Mouse (Mus musculus) heart, postnatal 0 days (tissue): ENCODE results near the gene Epha6. TPM values are rescaled to one million over a fixed set of nuclear protein-coding genes. Genes with fewer than 3 reads are reported as not detected.

ENCODE experiments used
- ATAC-seq: fragments of 200-750 bp; cut with Nextera tagmentation; 2 replicates; pipeline ENCODE4 v1.8.0; 2017; ENCODE audit warnings: low read depth, moderate number of reproducible peaks, moderate library complexity; ENCODE audit not compliant: insufficient read depth
- DNase-seq: peaks from one replicate; pipeline ENCODE4 v3.0.0-alpha.2; 2016; ENCODE audit warnings: low spot score
- H3K27ac ChIP-seq: fragments of 300-500 bp; sonication (generic); 2 replicates; pipeline ENCODE4 v1.5.1; 2014; ENCODE audit warnings: low read depth, mild to moderate bottlenecking
- H3K27me3 ChIP-seq: fragments of 300-500 bp; sonication (generic); 2 replicates; pipeline ENCODE4 v1.6.1; 2014; ENCODE audit warnings: low read length, mixed read lengths; ENCODE audit not compliant: control insufficient read depth, insufficient read depth
- H3K36me3 ChIP-seq: fragments of 300-500 bp; sonication (generic); replicated peaks from 2 replicates; pipeline ENCODE4 v1.6.1; 2014; ENCODE audit warnings: low read length, mixed read lengths; ENCODE audit not compliant: control insufficient read depth, insufficient read depth
- H3K4me1 ChIP-seq: fragments of 300-500 bp; sonication (generic); 2 replicates; pipeline ENCODE4 v1.6.1; 2014; ENCODE audit warnings: antibody characterized with exemption; ENCODE audit not compliant: control insufficient read depth, insufficient read depth
- H3K4me2 ChIP-seq: fragments of 300-500 bp; sonication (generic); 2 replicates; pipeline ENCODE4 v1.6.1; 2014; ENCODE audit warnings: low read depth, mild to moderate bottlenecking, low read length, moderate library complexity
- H3K4me3 ChIP-seq: fragments of 300-500 bp; sonication (generic); 2 replicates; pipeline ENCODE4 v1.5.1; 2014; ENCODE audit warnings: low read depth, low read length
- H3K9ac ChIP-seq: fragments of 300-500 bp; sonication (generic); replicated peaks from 2 replicates; pipeline ENCODE4 v1.6.1; 2014; ENCODE audit warnings: low read depth, low read length, mixed read lengths
- H3K9me3 ChIP-seq: fragments of 300-500 bp; sonication (generic); replicated peaks from 2 replicates; pipeline ENCODE4 v1.6.1; 2016; ENCODE audit warnings: low read length; ENCODE audit not compliant: control insufficient read depth
- CTCF ChIP-seq: IDR thresholded peaks from 2 replicates; pipeline ENCODE4 v1.5.1; 2016; ENCODE audit warnings: antibody characterized with exemption, control low read depth, low read depth
- EP300 ChIP-seq: IDR thresholded peaks from 2 replicates; pipeline ENCODE4 v1.6.1; 2016; ENCODE audit warnings: antibody characterized with exemption, low read depth
- WGBS: fragments of 180-500 bp; shearing (Covaris S2); extraction: QIAGEN DNeasy Blood & Tissue Kit; methylation state at CpG from one replicate; pipeline ENCODE4 v1.1.7; 2014; 5-methylcytosine and 5-hydroxymethylcytosine counted together
- polyA plus RNA-seq: library from polyadenylated mRNA; unstranded; fragments of >200 nt; fragmentation: Nextera tagmentation; extraction: Ambion mirVana; gene quantifications from 2 replicates; pipeline ENCODE4 v1.2.1, GENCODE M21; 2015
- total RNA-seq: library from RNA; depleted of rRNA; stranded (reverse); fragments of >200 nt; gene quantifications from 2 replicates; pipeline ENCODE4 v1.2.3, GENCODE M21; 2014; ENCODE audit warnings: low replicate concordance

Gene Epha6
- total and polyA plus RNA-seq, 2 experiments from 2014 or later: not detected

DNA sequence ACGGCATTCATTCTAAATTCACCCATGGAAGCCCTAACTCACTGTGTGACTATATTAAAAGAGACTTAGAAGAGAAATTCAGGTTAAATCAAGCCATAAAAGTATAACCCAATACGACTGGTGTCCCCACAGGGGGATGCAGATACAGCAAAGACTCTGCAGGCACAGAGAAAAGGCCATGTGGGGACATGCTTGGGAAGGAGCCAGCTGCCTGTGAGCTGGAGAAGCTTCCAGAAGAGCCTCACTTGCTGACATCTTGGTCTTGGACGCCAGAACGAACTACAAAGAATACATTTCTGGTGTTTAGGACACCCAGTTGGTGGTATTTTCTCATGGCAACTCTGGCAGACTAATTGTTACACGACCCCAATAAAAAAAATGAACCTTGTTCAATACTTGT is 920.2 kb downstream of the Epha6 start:
- DNase-seq: no peak
- H3K36me3 ChIP-seq: no peaks in the 10 kb centered on the region
- no peak for ATAC-seq
- H3K4me3 ChIP-seq: no peak overlapping the region
- no peaks in the 10 kb centered on the region for H3K4me1 ChIP-seq
- no peaks in the 10 kb centered on the region for H3K27me3 ChIP-seq
- no peak overlapping the region for H3K27ac ChIP-seq
- 61% methylated on average over 5 of the region's 5 CpGs for WGBS
- H3K9ac ChIP-seq: no peak overlapping the region
- TF ChIP-seq CTCF (no peak), EP300 (no peak)
- H3K9me3 ChIP-seq: no peaks in the 10 kb centered on the region
- H3K4me2 ChIP-seq: no peak overlapping the region

DNA sequence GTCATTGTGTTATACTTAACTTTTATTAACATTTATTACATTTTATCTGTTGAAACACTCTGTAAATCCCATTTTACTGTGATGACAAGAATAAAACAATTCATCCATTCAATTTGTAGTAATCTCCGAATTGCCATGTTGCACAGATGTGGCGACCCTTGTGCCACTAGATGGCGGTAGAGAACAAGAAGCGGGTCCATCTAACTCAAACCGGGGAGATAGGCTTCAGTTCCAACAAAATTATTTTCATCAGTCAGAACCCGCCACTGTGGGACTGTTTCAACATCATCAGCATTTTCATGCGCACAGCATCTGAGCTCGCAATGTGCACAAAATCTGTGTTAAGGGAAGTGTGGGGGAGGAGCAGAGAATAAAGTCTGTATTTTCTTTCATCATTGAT is 921.9 kb downstream of the Epha6 start:
- 6% methylated on average over 8 of the region's 8 CpGs for WGBS
- Histone ChIP-seq H3K4me2 (no peak overlapping the region), H3K9ac (no peak overlapping the region), H3K4me1 (no peaks in the 10 kb centered on the region), H3K9me3 (no peaks in the 10 kb centered on the region), H3K36me3 (no peaks in the 10 kb centered on the region), H3K27me3 (no peaks in the 10 kb centered on the region), H3K27ac (no peak overlapping the region), H3K4me3 (no peak overlapping the region)
- no peak; the same call in 1 of the 2 replicates for ATAC-seq
- TF ChIP-seq CTCF (peak; percentile 90), EP300 (no peak)
- peak; percentile 53 for DNase-seq

DNA sequence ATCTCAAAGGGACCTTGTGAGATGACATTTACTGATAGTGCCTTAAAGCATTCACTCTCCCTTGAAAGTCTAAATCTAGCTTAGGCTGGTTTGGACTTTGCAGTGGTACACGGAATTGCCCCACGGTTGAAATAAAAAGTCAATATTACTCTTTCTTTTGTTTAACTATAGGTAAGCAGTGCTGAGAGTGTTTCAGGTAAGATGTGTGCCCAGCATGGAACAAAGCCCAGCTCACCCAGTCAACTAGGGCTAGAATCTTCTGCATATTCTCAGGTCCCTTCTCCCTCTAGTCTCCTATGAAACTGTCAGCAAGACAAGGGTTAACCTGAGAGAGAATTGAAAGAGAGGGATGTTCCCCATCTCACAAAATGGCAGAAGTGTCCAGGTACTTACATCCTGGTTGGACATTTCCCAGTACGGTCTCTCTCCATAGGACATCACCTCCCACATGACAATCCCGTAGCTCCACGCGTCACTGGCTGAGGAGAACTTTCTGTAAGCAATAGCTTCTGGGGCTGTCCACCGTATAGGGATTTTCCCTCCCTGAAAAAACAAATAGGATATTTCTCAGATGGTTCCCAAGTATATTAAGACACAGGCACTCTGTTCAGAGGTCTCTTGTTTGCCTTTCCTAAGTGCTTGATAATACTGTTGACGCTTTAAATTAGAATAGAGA is 923.0 kb downstream of the Epha6 start:
- no peak overlapping the region for H3K27ac ChIP-seq
- no peaks in the 10 kb centered on the region for H3K36me3 ChIP-seq
- no peak for ATAC-seq
- no peak for DNase-seq
- no peaks in the 10 kb centered on the region for H3K4me1 ChIP-seq
- H3K9me3 ChIP-seq: no peaks in the 10 kb centered on the region
- WGBS: 78% methylated on average over 8 of the region's 8 CpGs
- no peak overlapping the region for H3K4me3 ChIP-seq
- TF ChIP-seq CTCF (no peak), EP300 (no peak)
- H3K27me3 ChIP-seq: no peaks in the 10 kb centered on the region
- H3K9ac ChIP-seq: no peak overlapping the region
- H3K4me2 ChIP-seq: no peak overlapping the region

DNA sequence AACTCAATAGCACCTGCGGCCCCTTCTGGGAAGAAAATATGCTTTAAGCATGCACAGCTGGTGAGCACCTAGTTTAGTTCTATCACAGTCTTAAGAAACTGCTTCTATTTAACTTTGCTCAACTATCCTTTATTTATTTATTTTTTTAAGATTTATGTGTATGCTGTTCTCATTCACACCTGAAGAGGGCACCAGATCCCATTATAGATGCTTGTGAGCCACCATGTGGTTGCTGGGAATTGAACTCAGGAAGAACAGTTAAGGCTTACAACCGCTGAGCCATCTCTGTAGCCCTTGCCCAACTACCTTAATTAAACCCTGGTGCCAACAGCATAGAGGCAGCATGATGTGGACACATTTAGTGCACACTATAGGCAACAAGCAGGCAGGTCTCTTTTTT is 938.4 kb downstream of the Epha6 start:
- Histone ChIP-seq H3K36me3 (no peaks in the 10 kb centered on the region), H3K4me1 (no peaks in the 10 kb centered on the region), H3K27me3 (no peaks in the 10 kb centered on the region), H3K9ac (no peak overlapping the region), H3K4me3 (no peak overlapping the region), H3K4me2 (no peak overlapping the region), H3K9me3 (no peaks in the 10 kb centered on the region), H3K27ac (no peak overlapping the region)
- ATAC-seq: no peak
- no peak for DNase-seq
- 83% methylated on average over 2 of the region's 2 CpGs for WGBS
- TF ChIP-seq CTCF (no peak), EP300 (no peak)

DNA sequence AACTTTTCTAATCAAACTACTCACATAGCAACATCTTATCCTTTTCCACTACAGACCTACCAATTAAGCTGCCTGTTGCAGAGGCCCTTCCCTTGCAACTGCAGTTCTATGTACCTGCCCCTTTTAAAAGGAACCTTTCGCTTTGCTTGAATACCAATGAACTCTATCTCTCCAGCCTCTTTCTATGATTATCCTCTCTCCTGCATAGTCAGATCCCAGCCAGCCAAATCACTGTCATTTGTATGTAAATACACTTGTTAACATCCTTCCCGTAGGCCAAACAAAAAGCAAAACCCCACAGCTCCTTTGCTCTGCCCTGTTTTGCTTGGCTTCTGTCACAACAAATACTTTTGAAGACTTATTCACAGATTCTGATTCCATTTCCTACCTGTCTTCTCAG is 961.6 kb downstream of the Epha6 start:
- Histone ChIP-seq H3K4me2 (no peak overlapping the region), H3K27me3 (no peaks in the 10 kb centered on the region), H3K36me3 (no peaks in the 10 kb centered on the region), H3K4me3 (no peak overlapping the region), H3K4me1 (no peaks in the 10 kb centered on the region), H3K9ac (no peak overlapping the region), H3K27ac (no peak overlapping the region), H3K9me3 (no peaks in the 10 kb centered on the region)
- TF ChIP-seq CTCF (no peak), EP300 (no peak)
- WGBS: 51% methylated on average over 2 of the region's 2 CpGs
- DNase-seq (no peak), ATAC-seq (no peak)

DNA sequence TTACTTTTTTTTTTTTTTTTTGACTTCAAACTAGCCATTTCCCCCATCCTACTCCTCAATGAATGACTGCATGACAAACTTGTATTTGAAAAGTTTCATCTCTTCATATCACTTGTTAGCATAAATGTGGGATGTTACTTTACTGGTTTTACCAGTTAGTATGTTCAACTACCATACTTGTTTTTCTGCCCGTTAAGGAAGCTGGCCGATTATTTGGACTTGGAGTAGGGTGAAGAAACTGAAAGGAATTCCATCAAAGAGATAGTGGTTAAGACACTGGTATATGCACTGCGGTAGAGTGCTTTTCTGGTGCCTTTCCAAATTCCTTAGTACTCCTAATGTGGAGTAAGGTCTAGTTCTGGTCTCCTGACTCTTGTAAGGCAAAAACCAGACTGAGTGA is 965.3 kb downstream of the Epha6 start:
- Histone ChIP-seq H3K36me3 (no peaks in the 10 kb centered on the region), H3K9ac (no peak overlapping the region), H3K4me3 (no peak overlapping the region; the same call in 1 of the 2 replicates), H3K4me2 (peak overlapping the region; percentile 71; the same call in 1 of the 2 replicates), H3K9me3 (no peaks in the 10 kb centered on the region), H3K4me1 (0 out of 2 replicates have a peak, but pooled peaks cover 3% of the 10 kb centered on the region), H3K27me3 (no peaks in the 10 kb centered on the region), H3K27ac (0 out of 2 replicates have a peak overlapping the region, but pooled peaks have one; percentile 97)
- DNase-seq (no peak), ATAC-seq (no peak)
- TF ChIP-seq CTCF: no peak
- TF ChIP-seq EP300: no peak
- WGBS: 79% methylated on average over 3 of the region's 3 CpGs
